Mouse (Mus musculus) embryonic facial prominence, embryonic 15.5 days (tissue): ENCODE results near the gene Ccdc38. TPM values are rescaled to one million over a fixed set of nuclear protein-coding genes. Genes with fewer than 3 reads are reported as not detected.
"Not testable (repeated sequence)": the region's sequence is repeated elsewhere in the genome, so short reads cannot be mapped to it uniquely, and the experiment has no call there.

Experiments used
- ATAC-seq: fragments of 200-750 bp; cut with Nextera tagmentation; 2 replicates; pipeline ENCODE4 v1.8.0; 2017; ENCODE audit warnings: low read depth, moderate TSS enrichment; ENCODE audit not compliant: insufficient number of reproducible peaks, low FRiP score, low TSS enrichment
- H3K27ac ChIP-seq: fragments of 300-500 bp; sonication (generic); replicated peaks from 2 replicates; pipeline ENCODE4 v1.5.1; 2015; ENCODE audit warnings: mild to moderate bottlenecking, inconsistent platforms
- H3K27me3 ChIP-seq: fragments of 300-500 bp; sonication (generic); 2 replicates; pipeline ENCODE4 v1.6.1; 2015; ENCODE audit warnings: inconsistent platforms
- H3K36me3 ChIP-seq: fragments of 300-500 bp; sonication (generic); 2 replicates; pipeline ENCODE4 v1.6.1; 2015; ENCODE audit warnings: mild to moderate bottlenecking, inconsistent platforms
- H3K4me1 ChIP-seq: fragments of 300-500 bp; sonication (generic); 2 replicates; pipeline ENCODE4 v1.6.1; 2015; ENCODE audit warnings: inconsistent platforms
- H3K4me2 ChIP-seq: fragments of 300-500 bp; sonication (generic); replicated peaks from 2 replicates; pipeline ENCODE4 v1.6.1; 2015; ENCODE audit warnings: mild to moderate bottlenecking, inconsistent platforms
- H3K4me3 ChIP-seq: fragments of 300-500 bp; sonication (generic); replicated peaks from 2 replicates; pipeline ENCODE4 v1.5.1; 2015; ENCODE audit warnings: mild to moderate bottlenecking, inconsistent platforms
- H3K9ac ChIP-seq: fragments of 300-500 bp; sonication (generic); 2 replicates; pipeline ENCODE4 v1.6.1; 2015; ENCODE audit warnings: inconsistent platforms
- H3K9me3 ChIP-seq: fragments of 300-500 bp; sonication (generic); replicated peaks from 2 replicates; pipeline ENCODE4 v1.6.1; 2016; ENCODE audit warnings: inconsistent platforms
- WGBS: fragments of 180-500 bp; shearing (Covaris S2); methylation state at CpG from one replicate; pipeline ENCODE4 v1.1.7; 2015; 5-methylcytosine and 5-hydroxymethylcytosine counted together
- polyA plus RNA-seq: library from polyadenylated mRNA; unstranded; fragments of >200 nt; fragmentation: Nextera tagmentation; extraction: Ambion mirVana; gene quantifications from 2 replicates; pipeline ENCODE4 v1.2.1, GENCODE M21; 2015

The Ccdc38 gene
- polyA plus RNA-seq, 1 experiment from 2014 or later: 0.41 TPM

DNA sequence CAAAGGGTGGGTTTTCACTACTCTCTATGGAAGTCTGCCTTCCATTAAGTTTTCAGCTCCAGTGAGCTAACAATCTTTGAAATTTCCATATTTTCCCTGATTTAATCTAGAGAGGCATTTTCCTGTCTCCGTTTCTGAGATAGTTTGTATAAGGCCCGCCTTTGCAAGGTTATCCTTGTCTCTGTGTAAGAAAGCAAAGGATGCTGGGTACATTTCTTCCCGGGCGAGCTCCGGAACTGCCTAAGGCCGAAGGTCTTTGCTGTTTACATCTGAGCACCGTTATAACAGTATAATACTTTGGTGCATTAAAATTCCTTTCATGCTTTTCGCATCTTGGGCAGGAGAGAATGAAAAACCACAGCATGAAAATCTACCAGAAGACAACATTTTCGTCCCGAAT is 9.4 kb downstream of the Ccdc38 start:
- no peaks in the 10 kb centered on the region for H3K9me3 ChIP-seq
- no peak overlapping the region; the same call in 1 of the 2 replicates for H3K27ac ChIP-seq
- no peak overlapping the region for H3K4me3 ChIP-seq
- WGBS: 35% methylated on average over 10 of the region's 10 CpGs
- ATAC-seq: no peak
- no peaks in the 10 kb centered on the region for H3K27me3 ChIP-seq
- H3K4me1 ChIP-seq: no peaks in the 10 kb centered on the region
- no peak overlapping the region for H3K4me2 ChIP-seq
- no peak overlapping the region for H3K9ac ChIP-seq
- H3K36me3 ChIP-seq: no peaks in the 10 kb centered on the region

DNA sequence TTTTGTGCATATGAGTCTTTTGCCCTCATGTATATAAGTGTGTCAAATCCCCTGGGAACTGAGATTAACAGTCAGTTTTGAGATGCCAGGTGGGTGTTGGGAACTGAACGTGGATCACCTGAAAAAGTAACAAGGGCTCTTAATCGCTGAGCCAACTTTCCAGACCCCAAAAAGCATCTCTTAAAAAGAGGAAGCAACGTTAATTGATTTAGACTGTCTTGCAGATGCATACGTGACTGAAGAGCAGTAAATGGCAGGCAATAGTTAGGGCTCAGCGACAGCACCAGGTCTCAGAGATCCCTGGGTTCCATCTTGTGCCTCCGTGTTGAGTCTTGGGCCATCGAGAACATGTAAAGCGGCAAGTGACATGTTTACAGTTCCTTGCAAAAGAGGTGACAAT is 12.2 kb downstream of the Ccdc38 start:
- WGBS: 78% methylated on average over 8 of the region's 8 CpGs
- H3K27ac ChIP-seq: no peak overlapping the region

DNA sequence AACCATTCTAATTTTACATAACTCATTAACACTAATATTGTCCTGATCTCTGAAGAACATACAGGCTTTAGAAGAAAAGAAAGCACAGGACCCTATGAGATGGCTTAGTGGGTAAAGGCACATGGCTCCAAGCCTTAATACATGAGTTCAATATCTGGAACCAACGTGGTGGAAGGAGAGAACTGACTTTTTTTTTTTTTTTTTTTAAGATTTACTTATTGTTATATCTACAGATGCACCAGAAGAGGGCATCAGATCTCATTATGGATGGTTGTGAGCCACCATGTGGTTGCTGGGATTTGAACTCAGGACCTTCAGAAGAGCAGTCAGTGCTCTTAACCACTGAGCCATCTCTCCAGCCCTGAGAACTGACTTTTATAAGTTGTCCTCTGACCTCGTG is 17.5 kb downstream of the Ccdc38 start:
- H3K4me1 ChIP-seq, H3K4me2 ChIP-seq, H3K27me3 ChIP-seq, H3K27ac ChIP-seq, ATAC-seq, H3K9ac ChIP-seq, H3K4me3 ChIP-seq, H3K9me3 ChIP-seq, H3K36me3 ChIP-seq: not testable (repeated sequence)
- 67% methylated on average over 2 of the region's 2 CpGs for WGBS

More for the DNA sequence above, 12.2 kb downstream of the Ccdc38 start:
- ATAC-seq: no peak
- no peak overlapping the region for H3K9ac ChIP-seq
- H3K36me3 ChIP-seq: no peaks in the 10 kb centered on the region
- no peaks in the 10 kb centered on the region for H3K27me3 ChIP-seq
- no peaks in the 10 kb centered on the region for H3K9me3 ChIP-seq
- no peak overlapping the region for H3K4me3 ChIP-seq
- H3K4me1 ChIP-seq: no peaks in the 10 kb centered on the region
- H3K4me2 ChIP-seq: no peak overlapping the region

DNA sequence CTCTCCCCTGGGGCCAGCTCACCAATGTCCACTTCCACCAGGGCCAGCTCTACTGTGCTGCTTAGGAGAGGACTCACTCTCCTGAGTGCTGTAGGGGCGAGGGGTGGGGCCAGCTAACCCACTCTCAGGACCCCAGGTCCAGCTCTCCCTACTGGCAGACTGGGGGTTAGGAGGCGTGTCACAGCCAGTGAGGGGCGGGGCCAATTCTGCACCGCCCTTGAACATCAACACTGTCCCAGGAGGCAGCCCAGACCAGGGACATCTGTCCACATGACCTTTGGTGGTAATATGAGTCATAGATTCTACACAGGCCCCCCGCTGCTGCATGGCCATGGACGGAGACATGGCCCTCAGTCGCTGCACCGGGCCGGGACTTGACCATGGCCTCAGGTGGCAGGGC is 19.4 kb downstream of the Ccdc38 start:
- no peak overlapping the region for H3K4me2 ChIP-seq
- WGBS: 47% methylated on average over 9 of the region's 9 CpGs
- no peak overlapping the region for H3K4me3 ChIP-seq
- H3K27ac ChIP-seq: no peak overlapping the region
- no peak for ATAC-seq
- H3K36me3 ChIP-seq: no peaks in the 10 kb centered on the region
- H3K27me3 ChIP-seq: no peaks in the 10 kb centered on the region
- H3K9me3 ChIP-seq: no peaks in the 10 kb centered on the region
- no peaks in the 10 kb centered on the region for H3K4me1 ChIP-seq
- no peak overlapping the region for H3K9ac ChIP-seq

DNA sequence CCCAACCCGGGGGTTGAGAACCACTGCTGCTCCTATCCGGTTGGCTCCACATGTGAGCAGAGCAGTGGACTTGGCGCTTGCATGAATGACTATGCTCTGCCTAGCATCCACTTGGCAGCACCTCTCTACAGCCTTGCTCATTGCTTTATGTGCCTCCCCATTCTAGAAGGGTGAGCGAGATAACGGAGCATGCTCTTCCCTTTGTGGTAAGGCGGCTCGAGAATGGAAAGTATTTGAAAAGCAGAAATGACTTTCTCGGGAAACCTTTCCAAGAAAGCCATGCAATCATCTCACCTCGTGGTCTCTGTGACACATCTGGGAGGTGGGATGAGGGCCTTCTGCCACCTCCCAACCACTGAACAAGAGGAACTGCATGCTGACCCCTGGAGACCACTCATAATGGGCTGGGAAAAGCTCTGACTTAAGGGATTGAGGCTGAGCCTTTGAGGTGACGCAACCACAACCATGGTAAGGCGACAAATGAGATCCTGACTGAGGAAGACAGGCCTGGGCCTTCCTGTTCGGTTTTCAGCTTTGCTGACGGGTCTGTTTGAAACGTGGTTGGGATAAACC is 24.2 kb downstream of the Ccdc38 start:
- no peak for ATAC-seq
- H3K9me3 ChIP-seq: no peaks in the 10 kb centered on the region
- no peaks in the 10 kb centered on the region for H3K4me1 ChIP-seq
- 83% methylated on average over 14 of the region's 14 CpGs for WGBS
- H3K36me3 ChIP-seq: no peaks in the 10 kb centered on the region
- no peaks in the 10 kb centered on the region for H3K27me3 ChIP-seq
- H3K9ac ChIP-seq: no peak overlapping the region
- no peak overlapping the region for H3K4me3 ChIP-seq
- H3K4me2 ChIP-seq: no peak overlapping the region
- no peak overlapping the region for H3K27ac ChIP-seq

DNA sequence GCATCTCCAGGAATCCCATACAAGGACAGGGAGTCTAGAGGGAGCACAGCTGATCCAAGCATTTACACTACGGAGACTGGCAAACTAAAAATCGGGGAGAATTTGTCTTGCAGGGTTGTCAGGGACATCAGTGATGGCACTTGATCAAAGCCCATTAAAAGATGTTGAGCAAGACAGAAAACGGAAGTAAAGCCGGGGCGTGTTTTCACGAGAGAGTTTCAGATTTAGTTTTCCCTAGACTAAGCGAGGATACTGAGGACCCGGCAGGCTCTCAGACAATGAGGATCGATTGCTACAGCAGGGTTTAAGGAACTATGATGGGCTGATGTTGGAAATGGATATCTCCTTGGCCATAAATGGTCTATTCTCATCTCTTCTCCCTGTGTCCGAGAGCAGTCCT is 26.6 kb downstream of the Ccdc38 start:
- no peak overlapping the region for H3K4me2 ChIP-seq
- H3K27me3 ChIP-seq: no peaks in the 10 kb centered on the region
- H3K9ac ChIP-seq: no peak overlapping the region
- H3K4me3 ChIP-seq: no peak overlapping the region
- 74% methylated on average over 10 of the region's 10 CpGs for WGBS
- H3K4me1 ChIP-seq: no peaks in the 10 kb centered on the region
- H3K27ac ChIP-seq: no peak overlapping the region
- ATAC-seq: no peak
- H3K36me3 ChIP-seq: no peaks in the 10 kb centered on the region
- H3K9me3 ChIP-seq: no peaks in the 10 kb centered on the region

DNA sequence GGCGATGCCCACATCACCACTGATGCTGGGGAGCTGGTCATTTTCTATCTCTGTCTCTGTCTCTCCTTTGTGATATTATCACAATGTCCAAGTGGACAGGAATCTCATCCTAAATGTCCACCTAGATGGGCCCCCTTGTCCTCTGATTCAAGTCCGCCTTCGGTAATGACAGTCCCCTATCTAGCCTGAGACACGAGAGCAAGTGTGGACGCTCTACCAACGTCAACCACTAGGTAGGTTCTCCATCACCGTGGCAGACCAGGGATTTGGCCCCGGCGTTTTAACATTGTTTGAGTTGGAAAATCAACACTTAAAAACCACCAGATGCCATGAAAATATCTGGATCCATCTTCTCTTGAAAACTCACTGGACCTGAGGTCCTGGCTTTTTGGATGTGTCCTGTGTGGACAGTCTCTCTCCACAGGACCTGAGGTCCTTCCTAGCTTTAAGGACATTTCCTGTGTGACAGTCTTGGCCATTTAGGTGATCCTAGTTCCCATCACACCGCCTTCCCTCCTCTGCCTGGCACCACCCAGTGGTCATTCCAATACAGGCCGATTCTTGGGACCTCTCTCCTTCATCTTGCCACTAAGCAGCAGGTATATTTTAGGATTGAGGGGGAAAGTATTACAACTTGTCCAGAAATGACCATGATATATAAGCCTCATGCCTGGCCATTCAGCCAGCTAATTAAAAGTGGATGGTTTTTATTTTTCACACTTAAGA is 27.6 kb downstream of the Ccdc38 start:
- Histone ChIP-seq H3K9ac (no peak overlapping the region), H3K27ac (no peak overlapping the region), H3K27me3 (no peaks in the 10 kb centered on the region), H3K4me3 (no peak overlapping the region), H3K36me3 (no peaks in the 10 kb centered on the region), H3K4me2 (no peak overlapping the region), H3K4me1 (no peaks in the 10 kb centered on the region), H3K9me3 (no peaks in the 10 kb centered on the region)
- WGBS: 91% methylated on average over 11 of the region's 11 CpGs
- ATAC-seq: no peak

DNA sequence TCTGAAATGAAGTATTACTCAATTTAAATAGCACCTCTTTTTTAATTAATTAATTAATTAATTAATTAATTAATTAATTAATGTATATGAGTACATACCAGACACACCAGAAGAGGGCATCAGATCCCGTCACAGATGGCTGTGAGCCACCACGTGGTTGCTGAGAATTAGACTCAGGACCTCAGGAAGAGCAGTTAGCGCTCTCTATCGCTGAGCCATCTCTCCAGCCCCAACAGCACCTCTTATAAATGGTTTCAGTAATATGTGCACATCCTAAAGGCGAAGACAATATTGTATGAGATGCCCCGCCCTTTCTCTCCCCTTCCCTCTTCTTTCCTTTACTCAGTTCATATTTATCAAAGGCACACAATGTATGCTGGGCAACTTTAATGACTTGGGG is 28.2 kb downstream of the Ccdc38 start:
- Histone ChIP-seq H3K9ac (no peak overlapping the region), H3K36me3 (no peaks in the 10 kb centered on the region), H3K27ac (no peak overlapping the region), H3K9me3 (no peaks in the 10 kb centered on the region), H3K27me3 (no peaks in the 10 kb centered on the region), H3K4me3 (no peak overlapping the region), H3K4me1 (no peaks in the 10 kb centered on the region), H3K4me2 (no peak overlapping the region)
- WGBS: 83% methylated on average over 6 of the region's 6 CpGs
- no peak for ATAC-seq

DNA sequence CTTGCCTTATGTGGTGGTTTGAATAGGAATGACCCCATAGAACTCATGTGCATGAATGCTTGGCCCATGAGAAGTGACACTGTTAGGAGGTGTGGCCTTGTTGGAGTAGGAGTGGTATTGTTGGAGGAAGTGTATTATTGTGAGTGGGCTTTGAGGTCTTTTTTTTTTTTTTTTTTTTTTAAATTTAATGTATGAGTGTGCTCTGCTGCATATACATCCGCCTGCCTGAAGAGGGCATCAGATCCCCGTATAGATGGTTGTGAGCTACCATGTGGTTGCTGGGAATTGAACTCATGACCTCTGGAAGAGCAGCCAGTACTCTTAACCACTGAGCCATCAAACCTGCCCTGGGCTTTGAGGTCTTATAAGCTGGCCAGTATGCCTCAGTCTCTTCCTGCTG is 31.8 kb downstream of the Ccdc38 start:
- 52% methylated on average over 2 of the region's 2 CpGs for WGBS
- Histone ChIP-seq H3K27ac (no peak overlapping the region), H3K9ac (no peak overlapping the region), H3K36me3 (no peaks in the 10 kb centered on the region), H3K4me3 (no peak overlapping the region), H3K4me2 (no peak overlapping the region), H3K27me3 (no peaks in the 10 kb centered on the region), H3K4me1 (no peaks in the 10 kb centered on the region), H3K9me3 (no peaks in the 10 kb centered on the region)
- ATAC-seq: no peak

DNA sequence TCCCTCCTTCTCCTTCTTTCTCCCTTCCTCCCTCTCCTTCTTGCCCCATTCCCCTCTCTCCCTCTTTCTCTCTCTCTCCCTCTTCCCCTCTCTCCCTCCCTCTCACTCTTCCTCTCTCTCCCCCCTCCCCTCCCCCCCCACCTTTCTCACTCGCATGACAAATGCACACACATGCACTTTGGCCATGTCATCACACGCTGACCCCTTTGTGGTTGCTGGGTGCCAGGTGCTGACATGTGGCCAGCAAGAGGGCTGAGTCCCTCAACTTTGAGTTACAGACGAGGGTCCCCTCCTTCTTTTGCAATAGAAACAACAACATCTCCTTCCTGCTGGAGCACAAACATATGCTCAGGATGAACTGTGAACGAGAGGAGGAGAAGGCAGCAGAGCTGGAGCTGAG is 34.5 kb downstream of the Ccdc38 start:
- H3K4me2 ChIP-seq: no peak overlapping the region
- no peak overlapping the region for H3K4me3 ChIP-seq
- H3K4me1 ChIP-seq: no peaks in the 10 kb centered on the region
- H3K9me3 ChIP-seq: no peaks in the 10 kb centered on the region
- no peak for ATAC-seq
- no peaks in the 10 kb centered on the region for H3K36me3 ChIP-seq
- no peaks in the 10 kb centered on the region for H3K27me3 ChIP-seq
- no peak overlapping the region for H3K9ac ChIP-seq
- no peak overlapping the region for H3K27ac ChIP-seq
- WGBS: 67% methylated on average over 4 of the region's 4 CpGs

DNA sequence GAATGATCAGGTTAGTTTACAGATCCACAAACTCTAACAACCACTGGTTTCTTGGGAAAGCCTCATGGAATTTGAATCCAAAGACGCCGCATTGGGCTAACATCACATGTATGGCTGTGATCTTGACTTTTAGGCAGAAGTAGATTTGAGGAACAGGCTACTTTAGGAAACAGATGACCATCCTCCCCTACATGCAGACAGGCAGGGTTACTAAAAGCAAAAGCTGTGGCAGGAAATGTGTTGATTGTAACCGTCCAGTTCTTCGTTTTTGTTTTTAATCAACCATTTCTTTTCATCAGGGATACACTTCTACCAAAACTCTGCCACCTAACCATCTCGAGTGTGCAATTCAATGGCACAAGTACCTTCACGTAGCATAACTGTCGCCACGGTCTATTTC is 35.5 kb downstream of the Ccdc38 start:
- Histone ChIP-seq H3K9me3 (no peaks in the 10 kb centered on the region), H3K27me3 (no peaks in the 10 kb centered on the region), H3K9ac (no peak overlapping the region), H3K4me1 (no peaks in the 10 kb centered on the region), H3K4me3 (no peak overlapping the region), H3K27ac (no peak overlapping the region), H3K36me3 (no peaks in the 10 kb centered on the region), H3K4me2 (no peak overlapping the region)
- no peak for ATAC-seq
- 88% methylated on average over 8 of the region's 8 CpGs for WGBS

DNA sequence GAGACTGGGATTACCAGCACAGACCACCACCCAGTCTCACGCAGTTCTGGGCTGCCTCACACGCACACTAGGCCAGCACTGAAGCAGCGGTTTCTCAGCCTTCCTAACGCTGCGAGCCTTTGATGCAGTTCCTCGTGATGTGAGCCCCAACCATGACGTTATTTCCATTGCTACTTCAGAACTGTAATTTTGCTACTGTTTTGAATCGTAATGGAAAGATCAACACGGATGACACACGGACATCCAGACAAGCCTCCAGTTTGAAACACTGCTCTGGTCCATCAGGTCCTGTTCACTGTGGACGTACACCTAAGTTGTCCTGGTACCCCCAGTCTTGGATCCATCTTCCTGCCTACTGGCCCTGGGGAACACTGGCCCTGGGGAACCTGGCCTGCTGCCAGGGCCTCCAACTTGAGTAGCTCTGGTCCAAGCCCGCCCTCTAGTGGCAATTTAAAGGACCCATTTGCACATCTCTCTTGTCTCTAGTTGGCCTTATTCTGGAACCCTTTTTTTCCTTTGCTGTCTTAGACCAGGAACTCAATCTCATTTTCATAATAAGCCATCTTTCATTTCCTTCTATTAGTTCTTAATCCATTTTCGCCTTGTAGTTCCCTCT is 36.9 kb downstream of the Ccdc38 start:
- Histone ChIP-seq H3K9ac (no peak overlapping the region), H3K27ac (no peak overlapping the region), H3K4me1 (no peaks in the 10 kb centered on the region), H3K9me3 (no peaks in the 10 kb centered on the region), H3K4me2 (no peak overlapping the region), H3K36me3 (peaks cover 4% of the 10 kb centered on the region; the same call in 1 of the 2 replicates), H3K27me3 (no peaks in the 10 kb centered on the region), H3K4me3 (no peak overlapping the region)
- ATAC-seq: no peak
- WGBS: 68% methylated on average over 13 of the region's 13 CpGs
